Mouse (Mus musculus): Measurements from ENCODE around the gene Gxylt2.
A peak's percentile ranks its signal among the peaks of the same experiment; 100 is the strongest.

The Gxylt2 gene

GRCm38 (mm10) chr6:100704574-100705365 lies at the start of gene Gxylt2:
TSS of gene Gxylt2 (plus strand) at chr6:100704734.
- DNase-seq (ENCODE audit: low read depth) = no peak

GRCm38 (mm10) chr6:100660395-100660794 lies 44.1 kb upstream of the Gxylt2 start:
- no peak for DNase-seq (ENCODE audit: low read depth)

GRCm38 (mm10) chr6:100662224-100662623 lies 42.3 kb upstream of the Gxylt2 start:
- DNase-seq (ENCODE audit: low read depth) = no peak

GRCm38 (mm10) chr6:100667644-100668043 lies 36.9 kb upstream of the Gxylt2 start:
- DNase-seq (ENCODE audit: low read depth) = no peak

GRCm38 (mm10) chr6:100668858-100669257 lies 35.7 kb upstream of the Gxylt2 start:
- DNase-seq (ENCODE audit: low read depth) = no peak

GRCm38 (mm10) chr6:100670370-100670841 lies 34.1 kb upstream of the Gxylt2 start:
- DNase-seq (ENCODE audit: low read depth) = peak; percentile 73

- peak; percentile 95 for DNase-seq (ENCODE audit: low read depth)
Observed at GRCm38 (mm10) chr6:100670880-100671344, 33.6 kb upstream of the Gxylt2 start, which contains the start of gene Shq1. TSS of gene Shq1 (minus strand) at chr6:100671157.

GRCm38 (mm10) chr6:100671401-100671800 lies 33.1 kb upstream of the Gxylt2 start:
- no peak for DNase-seq (ENCODE audit: low read depth)

GRCm38 (mm10) chr6:100674974-100675373 lies 29.6 kb upstream of the Gxylt2 start:
- peak; percentile 74 for DNase-seq (ENCODE audit: low read depth)

- no peak for DNase-seq (ENCODE audit: low read depth)
Observed at GRCm38 (mm10) chr6:100676461-100676860, 28.1 kb upstream of the Gxylt2 start.

GRCm38 (mm10) chr6:100678636-100679035 lies 25.9 kb upstream of the Gxylt2 start:
- no peak for DNase-seq (ENCODE audit: low read depth)

GRCm38 (mm10) chr6:100686341-100686740 lies 18.2 kb upstream of the Gxylt2 start:
- no peak for DNase-seq (ENCODE audit: low read depth)

GRCm38 (mm10) chr6:100699986-100700385 lies 4.5 kb upstream of the Gxylt2 start:
- DNase-seq (ENCODE audit: low read depth) = no peak

GRCm38 (mm10) chr6:100700774-100701173 lies 3.8 kb upstream of the Gxylt2 start:
- DNase-seq (ENCODE audit: low read depth) = no peak

GRCm38 (mm10) chr6:100704197-100704573 lies 349 bp upstream of the Gxylt2 start:
- no peak for DNase-seq (ENCODE audit: low read depth)

GRCm38 (mm10) chr6:100705366-100705811 lies 855 bp downstream of the Gxylt2 start:
- DNase-seq (ENCODE audit: low read depth) = no peak

GRCm38 (mm10) chr6:100706861-100707260 lies 2.3 kb downstream of the Gxylt2 start:
- no peak for DNase-seq (ENCODE audit: low read depth)

GRCm38 (mm10) chr6:100707557-100707956 lies 3.0 kb downstream of the Gxylt2 start:
- no peak for DNase-seq (ENCODE audit: low read depth)

GRCm38 (mm10) chr6:100708248-100708647 lies 3.7 kb downstream of the Gxylt2 start:
- DNase-seq (ENCODE audit: low read depth) = no peak

- no peak for DNase-seq (ENCODE audit: low read depth)
Observed at GRCm38 (mm10) chr6:100708996-100709395, 4.5 kb downstream of the Gxylt2 start.

GRCm38 (mm10) chr6:100709483-100709882 lies 4.9 kb downstream of the Gxylt2 start:
- DNase-seq (ENCODE audit: low read depth) = peak; percentile 9

GRCm38 (mm10) chr6:100710170-100710569 lies 5.6 kb downstream of the Gxylt2 start:
- peak; percentile 43 for DNase-seq (ENCODE audit: low read depth)

- DNase-seq (ENCODE audit: low read depth) = no peak
Observed at GRCm38 (mm10) chr6:100710866-100711265, 6.3 kb downstream of the Gxylt2 start.
